Mouse (Mus musculus) neural tube, embryonic 11.5 days (tissue): ENCODE measurements around the gene Prepl. TPM values are rescaled to one million over a fixed set of nuclear protein-coding genes. Genes with fewer than 3 reads are reported as not detected.

Experiments used
- ATAC-seq: fragments of 200-750 bp; cut with Nextera tagmentation; 2 replicates; pipeline ENCODE4 v1.8.0; 2017; ENCODE audit warnings: moderate number of reproducible peaks, mild to moderate bottlenecking, moderate TSS enrichment, moderate library complexity; ENCODE audit not compliant: insufficient read depth, low FRiP score, low TSS enrichment
- DNase-seq: peaks from one replicate; pipeline ENCODE4 v3.0.0-alpha.2; 2015; ENCODE audit warnings: low spot score
- H3K27ac ChIP-seq: fragments of 300-500 bp; sonication (generic); 2 replicates; pipeline ENCODE4 v1.5.1; 2014; ENCODE audit warnings: low read depth, mild to moderate bottlenecking, low read length
- H3K27me3 ChIP-seq: fragments of 300-500 bp; sonication (generic); 2 replicates; pipeline ENCODE4 v1.6.1; 2014; ENCODE audit warnings: mild to moderate bottlenecking, low read length, mixed read lengths; ENCODE audit not compliant: control insufficient read depth, insufficient read depth
- H3K36me3 ChIP-seq: fragments of 300-500 bp; sonication (generic); 2 replicates; pipeline ENCODE4 v1.6.1; 2014; ENCODE audit warnings: mild to moderate bottlenecking, low read length, moderate library complexity, mixed read lengths; ENCODE audit not compliant: control insufficient read depth, insufficient read depth
- H3K4me1 ChIP-seq: fragments of 300-500 bp; sonication (generic); 2 replicates; pipeline ENCODE4 v1.6.1; 2014; ENCODE audit warnings: low read length, mixed read lengths; ENCODE audit not compliant: control insufficient read depth, insufficient read depth
- H3K4me2 ChIP-seq: fragments of 300-500 bp; sonication (generic); 2 replicates; pipeline ENCODE4 v1.6.1; 2014; ENCODE audit warnings: low read depth, mild to moderate bottlenecking, moderate library complexity
- H3K4me3 ChIP-seq: fragments of 300-500 bp; sonication (generic); 2 replicates; pipeline ENCODE4 v1.5.1; 2014; ENCODE audit warnings: low read depth, low read length
- H3K9ac ChIP-seq: fragments of 300-500 bp; sonication (generic); 2 replicates; pipeline ENCODE4 v1.6.1; 2014; ENCODE audit warnings: mild to moderate bottlenecking, low read length
- H3K9me3 ChIP-seq: fragments of 300-500 bp; sonication (generic); 2 replicates; pipeline ENCODE4 v1.6.1; 2016; ENCODE audit warnings: low read length; ENCODE audit not compliant: control insufficient read depth
- WGBS: fragments of 180-500 bp; shearing (Covaris S2); extraction: QIAGEN DNeasy Blood & Tissue Kit; methylation state at CpG from one replicate; pipeline ENCODE4 v1.1.7; 2014; 5-methylcytosine and 5-hydroxymethylcytosine counted together
- polyA plus RNA-seq: library from polyadenylated mRNA; unstranded; fragments of >200 nt; fragmentation: Nextera tagmentation; extraction: Ambion mirVana; gene quantifications from 2 replicates; pipeline ENCODE4 v1.2.1, GENCODE M21; 2014

Prepl gene
- polyA plus RNA-seq, 1 experiment from 2014 or later, result 75.6 TPM

DNA sequence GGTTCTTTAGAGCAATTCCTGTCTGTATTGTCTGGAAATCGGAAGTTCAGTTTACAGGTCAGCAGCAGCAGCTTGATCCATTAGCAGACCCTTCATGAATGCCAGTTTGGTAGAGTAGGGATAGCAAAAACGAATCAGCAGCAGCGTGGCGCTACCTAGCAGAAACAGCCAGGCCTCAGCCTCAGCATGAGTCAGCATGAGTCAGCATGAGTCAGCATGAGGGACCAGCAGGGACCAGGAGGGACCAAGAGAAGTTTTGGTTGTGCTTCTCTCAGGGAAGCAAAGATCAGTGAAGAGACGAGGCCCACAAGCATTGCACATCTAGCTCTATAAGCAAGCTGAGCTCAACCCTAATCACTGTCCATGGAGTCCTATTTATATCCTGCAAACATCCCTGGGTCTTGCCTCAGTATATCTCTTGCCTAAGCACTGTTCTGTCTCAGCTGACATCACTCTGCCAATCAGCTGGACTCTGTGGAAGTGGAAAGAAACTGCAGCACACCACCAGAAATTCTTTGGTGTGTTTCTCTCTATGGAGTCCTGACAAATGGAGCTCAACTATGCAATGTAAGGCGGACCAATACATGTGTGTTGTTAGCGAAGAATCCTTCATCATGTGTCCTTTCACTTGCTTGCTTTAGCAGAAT, 8.8 kb upstream of the Prepl start:
- WGBS, result 93% methylated on average over 7 of the region's 7 CpGs
- Histone ChIP-seq H3K36me3 (peaks cover 2% of the 10 kb centered on the region), H3K4me2 (no peak overlapping the region), H3K9ac (no peak overlapping the region), H3K4me3 (no peak overlapping the region), H3K27me3 (no peaks in the 10 kb centered on the region), H3K9me3 (0 out of 2 replicates have a peak, but pooled peaks cover 4% of the 10 kb centered on the region), H3K27ac (no peak overlapping the region), H3K4me1 (no peaks in the 10 kb centered on the region)
- DNase-seq (no peak), ATAC-seq (no peak)

GRCm38 (mm10) chr17:85096396-85096795, 6.4 kb upstream of the Prepl start:
- no peak overlapping the region for H3K4me3 ChIP-seq
- WGBS, result 97% methylated on average over 3 of the region's 3 CpGs
- H3K27me3 ChIP-seq, result no peaks in the 10 kb centered on the region
- H3K9ac ChIP-seq, result no peak overlapping the region
- ATAC-seq (no peak), DNase-seq (no peak)
- no peak overlapping the region for H3K27ac ChIP-seq
- H3K4me1 ChIP-seq, result no peaks in the 10 kb centered on the region
- peaks cover 2% of the 10 kb centered on the region for H3K36me3 ChIP-seq
- 0 out of 2 replicates have a peak, but pooled peaks cover 4% of the 10 kb centered on the region for H3K9me3 ChIP-seq
- no peak overlapping the region for H3K4me2 ChIP-seq

DNA sequence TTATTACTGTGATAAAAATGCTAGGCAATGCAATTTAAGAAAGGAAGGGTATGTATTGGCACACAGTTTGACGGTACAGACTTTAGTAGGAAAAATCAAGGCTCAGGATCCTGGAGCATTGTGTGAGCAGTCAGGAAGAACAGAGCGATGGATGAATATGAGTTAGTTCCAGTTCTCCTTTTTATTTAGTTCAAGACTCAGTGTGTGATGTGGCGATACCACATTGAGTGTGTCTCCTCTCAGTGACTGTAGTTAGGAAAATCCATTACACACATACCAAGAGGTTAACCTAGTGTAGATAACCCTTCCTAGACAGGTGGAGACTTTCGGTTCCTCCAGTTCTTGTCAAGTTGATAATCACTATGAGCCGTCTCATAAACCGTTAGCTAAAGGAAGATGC, 1.7 kb upstream of the Prepl start:
- Histone ChIP-seq H3K36me3 (no peaks in the 10 kb centered on the region), H3K4me3 (no peak overlapping the region), H3K27ac (no peak overlapping the region), H3K4me2 (no peak overlapping the region), H3K27me3 (no peaks in the 10 kb centered on the region), H3K9ac (no peak overlapping the region), H3K4me1 (peaks cover 2% of the 10 kb centered on the region; the same call in 1 of the 2 replicates), H3K9me3 (no peaks in the 10 kb centered on the region)
- DNase-seq (no peak), ATAC-seq (no peak)
- WGBS, result 93% methylated on average over 6 of the region's 6 CpGs

DNA sequence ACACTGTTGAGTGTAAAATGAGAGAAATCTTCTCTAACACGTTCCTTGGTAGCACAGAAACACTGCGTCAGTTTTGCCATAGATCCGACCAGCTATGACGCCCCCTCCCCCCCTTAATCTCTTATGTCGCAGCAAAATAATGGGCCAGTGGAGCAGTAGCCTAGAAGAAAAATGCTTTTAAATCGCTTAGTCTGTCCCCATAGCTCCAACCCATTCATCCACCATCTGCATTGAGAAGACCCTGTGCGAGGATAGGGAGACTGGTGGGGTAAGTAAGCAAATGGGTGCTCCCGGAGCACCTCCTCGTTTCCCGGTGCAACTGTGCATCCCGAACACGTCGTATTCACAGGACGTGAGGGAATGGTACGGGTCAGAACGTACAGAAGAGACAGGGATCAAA, 420 bp downstream of the Prepl start:
- DNase-seq (no peak), ATAC-seq (peak; percentile 9)
- H3K36me3 ChIP-seq, result no peaks in the 10 kb centered on the region
- peak overlapping the region; percentile 55 for H3K4me3 ChIP-seq
- H3K4me1 ChIP-seq, result peaks cover 2% of the 10 kb centered on the region; the same call in 1 of the 2 replicates
- WGBS, result 2% methylated on average over 16 of the region's 16 CpGs
- H3K9me3 ChIP-seq, result no peaks in the 10 kb centered on the region
- peak overlapping the region; percentile 59 for H3K4me2 ChIP-seq
- peak overlapping the region; percentile 72 for H3K27ac ChIP-seq
- H3K9ac ChIP-seq, result peak overlapping the region; percentile 65
- no peaks in the 10 kb centered on the region for H3K27me3 ChIP-seq

GRCm38 (mm10) chr17:85089011-85089410, 1.0 kb downstream of the Prepl start:
- peaks cover 2% of the 10 kb centered on the region; the same call in 1 of the 2 replicates for H3K4me1 ChIP-seq
- 52% methylated on average over 6 of the region's 6 CpGs for WGBS
- ATAC-seq (no peak), DNase-seq (no peak)
- no peak overlapping the region for H3K27ac ChIP-seq
- no peaks in the 10 kb centered on the region for H3K27me3 ChIP-seq
- peak overlapping the region; percentile 55; the same call in 1 of the 2 replicates for H3K4me3 ChIP-seq
- no peak overlapping the region for H3K9ac ChIP-seq
- H3K4me2 ChIP-seq, result peak overlapping the region; percentile 59
- no peaks in the 10 kb centered on the region for H3K36me3 ChIP-seq
- no peaks in the 10 kb centered on the region for H3K9me3 ChIP-seq

- DNase-seq, result no peak
- H3K4me2 ChIP-seq, result 0 out of 2 replicates have a peak overlapping the region, but pooled peaks have one; percentile 2
These were observed 1.6 kb downstream of the Prepl start for GRCm38 (mm10) chr17:85088401-85088800.

DNA sequence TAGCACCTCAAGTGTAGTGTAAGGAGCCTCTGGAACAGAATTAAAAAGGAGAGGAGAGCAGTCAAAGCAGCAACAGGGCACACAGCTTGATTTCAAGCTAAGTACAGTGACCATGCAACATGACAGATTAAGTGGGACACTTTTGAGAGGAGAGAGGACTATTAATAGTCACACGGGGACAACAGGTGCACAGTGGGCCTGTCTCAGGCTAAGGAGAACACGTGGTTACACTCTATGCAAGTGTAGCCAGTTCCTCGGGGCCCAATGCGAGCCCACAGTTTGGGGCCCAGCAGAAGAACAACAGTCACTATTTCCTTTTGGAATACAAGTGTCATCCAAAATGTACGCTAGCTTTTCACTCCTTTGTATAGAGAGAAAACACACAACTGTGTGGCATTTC, 2.5 kb downstream of the Prepl start:
- H3K36me3 ChIP-seq, result no peaks in the 10 kb centered on the region
- DNase-seq (no peak), ATAC-seq (no peak)
- H3K9ac ChIP-seq, result no peak overlapping the region
- 91% methylated on average over 5 of the region's 5 CpGs for WGBS
- H3K4me1 ChIP-seq, result peaks cover 2% of the 10 kb centered on the region; the same call in 1 of the 2 replicates
- no peak overlapping the region for H3K27ac ChIP-seq
- no peak overlapping the region for H3K4me3 ChIP-seq
- H3K9me3 ChIP-seq, result no peaks in the 10 kb centered on the region
- no peak overlapping the region for H3K4me2 ChIP-seq
- no peaks in the 10 kb centered on the region for H3K27me3 ChIP-seq

More at GRCm38 (mm10) chr17:85088401-85088800, 1.6 kb downstream of the Prepl start:
- WGBS, result 90% methylated on average over 11 of the region's 11 CpGs
- no peaks in the 10 kb centered on the region for H3K27me3 ChIP-seq
- no peak for ATAC-seq
- peaks cover 2% of the 10 kb centered on the region; the same call in 1 of the 2 replicates for H3K4me1 ChIP-seq
- H3K4me3 ChIP-seq, result no peak overlapping the region
- no peak overlapping the region for H3K27ac ChIP-seq
- no peaks in the 10 kb centered on the region for H3K36me3 ChIP-seq
- H3K9ac ChIP-seq, result no peak overlapping the region
- H3K9me3 ChIP-seq, result no peaks in the 10 kb centered on the region

GRCm38 (mm10) chr17:85086501-85086900, 3.5 kb downstream of the Prepl start:
- Histone ChIP-seq H3K4me3 (no peak overlapping the region), H3K4me1 (peaks cover 2% of the 10 kb centered on the region; the same call in 1 of the 2 replicates), H3K27ac (no peak overlapping the region), H3K27me3 (no peaks in the 10 kb centered on the region), H3K36me3 (no peaks in the 10 kb centered on the region), H3K9me3 (no peaks in the 10 kb centered on the region), H3K9ac (no peak overlapping the region), H3K4me2 (no peak overlapping the region)
- ATAC-seq (no peak), DNase-seq (no peak)
- 86% methylated on average over 1 of the region's 1 CpGs for WGBS

DNA sequence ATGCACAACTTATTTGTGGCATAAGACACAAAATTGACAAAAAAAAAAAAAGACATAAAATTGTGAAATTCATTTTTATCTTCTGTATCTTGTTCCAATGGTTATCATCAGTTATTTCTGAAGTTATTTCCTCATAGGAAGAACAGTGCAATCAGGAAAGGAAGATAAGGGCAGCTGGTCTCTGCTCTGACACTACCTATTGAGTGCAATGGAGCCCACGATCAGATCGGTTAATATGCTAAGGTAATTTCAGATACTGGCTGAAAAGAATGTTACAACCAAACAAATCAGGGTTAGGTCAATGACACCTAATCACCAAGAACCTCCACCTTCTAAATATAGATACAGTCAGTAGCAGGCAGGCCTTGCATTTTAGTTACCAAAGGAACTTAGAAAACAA, 4.7 kb downstream of the Prepl start:
- 92% methylated on average over 2 of the region's 2 CpGs for WGBS
- Histone ChIP-seq H3K9ac (no peak overlapping the region), H3K4me3 (no peak overlapping the region), H3K27me3 (no peaks in the 10 kb centered on the region), H3K27ac (no peak overlapping the region), H3K4me2 (no peak overlapping the region), H3K4me1 (peaks cover 2% of the 10 kb centered on the region; the same call in 1 of the 2 replicates), H3K9me3 (no peaks in the 10 kb centered on the region), H3K36me3 (no peaks in the 10 kb centered on the region)
- DNase-seq (no peak), ATAC-seq (no peak)
